Mouse (Mus musculus) bone marrow, adult 2 months (tissue): ENCODE data around the gene Mettl8.

Experiments
- CTCF ChIP-seq: fragments of 200-500 bp; IDR thresholded peaks from 2 replicates; pipeline ENCODE4 v1.5.1; 2011; ENCODE audit warnings: low read length, control low read depth; ENCODE audit not compliant: control insufficient read depth, insufficient read depth
- POLR2A ChIP-seq: fragments of 200-500 bp; IDR thresholded peaks from 2 replicates; pipeline ENCODE4 v1.6.1; 2011; ENCODE audit warnings: low read depth, mild to moderate bottlenecking, control low read depth, low read length, borderline replicate concordance; ENCODE audit not compliant: control insufficient read depth

DNA sequence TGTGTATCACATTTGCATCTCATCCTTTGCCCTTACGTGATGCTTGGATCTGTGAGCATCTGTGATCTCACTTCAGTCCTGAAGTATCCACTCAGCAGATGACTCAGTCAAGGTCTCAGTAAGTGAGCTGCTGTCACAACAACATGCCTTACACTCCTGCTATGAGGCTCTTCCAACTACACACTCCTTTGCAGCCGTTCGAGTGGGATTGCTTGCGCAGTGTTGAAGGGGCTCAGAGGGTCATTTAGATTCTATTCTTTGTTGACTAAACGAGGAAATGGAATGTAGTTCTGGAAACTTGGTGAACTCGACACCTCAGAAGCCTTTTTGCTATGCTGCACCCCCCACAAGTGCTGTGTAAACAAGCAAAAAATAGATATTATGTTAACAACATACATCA lies 9.2 kb downstream of the Mettl8 start:
- no peak for TF ChIP-seq CTCF
- no peak for TF ChIP-seq POLR2A
